Mouse (Mus musculus): ENCODE measurements at regions not wholly inside any gene's neighbourhood (a gene's known extent, or its start where the extent isn't known, plus 50 kb on each side); places are given as distances from the start of the nearest gene placed in this dataset.

GRCm38 (mm10) chr2:64860113-64860512 is 164.7 kb downstream of the Grb14 start:
- DNase-seq (ENCODE audit: low read depth, low spot score): no peak

DNA sequence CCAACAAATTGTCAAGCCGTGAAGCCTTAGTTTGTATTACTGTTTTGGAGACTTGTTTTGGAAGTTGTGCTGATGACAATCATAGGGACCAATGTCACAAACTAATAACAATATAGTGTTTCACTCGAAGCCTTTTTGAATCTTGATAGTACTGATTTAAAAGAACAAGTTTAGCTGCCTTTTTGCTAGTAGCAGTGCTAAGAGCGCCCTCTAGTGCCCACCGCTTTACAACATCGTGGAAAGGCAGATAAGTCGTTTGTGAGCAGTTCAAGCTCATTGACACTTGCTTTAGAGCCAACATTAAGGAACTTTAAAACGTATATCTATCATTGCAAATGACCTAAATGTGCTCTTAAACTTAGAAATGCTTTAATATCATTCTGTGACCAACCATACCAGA is 170.9 kb downstream of the Grb14 start:
- peak; percentile 69 for DNase-seq (ENCODE audit: low read depth, low spot score)

DNA sequence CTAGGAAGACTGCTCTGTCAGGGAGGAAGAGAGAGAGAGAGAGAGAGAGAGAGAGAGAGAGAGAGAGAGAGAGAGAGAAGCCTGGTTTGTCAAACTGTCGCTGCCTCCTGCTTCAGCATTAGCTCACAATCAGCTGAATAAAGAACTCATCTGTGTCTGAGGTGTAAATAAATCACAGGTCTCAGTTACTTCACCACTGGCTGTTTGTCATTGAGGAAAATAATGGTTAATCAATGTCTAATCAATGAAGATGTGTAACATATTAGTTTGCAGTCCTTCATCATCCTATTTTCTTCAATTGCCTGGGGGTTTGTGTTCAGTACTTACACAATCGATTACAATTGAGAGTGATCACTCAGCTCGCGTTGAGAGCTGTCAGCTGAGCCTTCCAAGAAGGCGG is 171.9 kb downstream of the Grb14 start:
- DNase-seq (ENCODE audit: low read depth, low spot score): no peak

DNA sequence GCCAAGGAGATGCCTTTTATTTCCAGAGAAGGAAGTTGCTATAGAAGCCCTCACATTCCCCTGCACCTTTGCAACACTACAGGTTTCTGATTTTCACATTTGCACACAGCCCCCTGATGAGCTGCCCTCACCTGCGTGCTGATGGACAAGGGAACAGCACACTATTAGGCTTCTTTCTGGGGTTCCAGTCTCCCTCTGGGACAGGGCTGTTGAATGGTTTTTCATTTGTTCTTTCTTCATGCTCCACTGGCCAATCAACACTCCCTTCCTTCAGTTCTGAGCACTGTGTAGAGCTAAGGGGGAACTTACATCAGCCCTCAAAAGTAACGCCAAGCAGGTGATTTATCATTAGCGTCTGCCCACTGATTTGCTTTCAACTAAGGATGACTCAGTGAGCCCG is 173.7 kb downstream of the Grb14 start:
- no peak for DNase-seq (ENCODE audit: low read depth, low spot score)

- no peak for DNase-seq (ENCODE audit: low read depth, low spot score)
Observed at GRCm38 (mm10) chr2:64850656-64851055, 174.1 kb downstream of the Grb14 start.

GRCm38 (mm10) chr2:64824494-64824893 is 200.3 kb downstream of the Grb14 start:
- peak; percentile 71 for DNase-seq (ENCODE audit: low read depth, low spot score)

GRCm38 (mm10) chr2:64823905-64824304 is 200.9 kb downstream of the Grb14 start:
- DNase-seq (ENCODE audit: low read depth, low spot score): no peak

DNA sequence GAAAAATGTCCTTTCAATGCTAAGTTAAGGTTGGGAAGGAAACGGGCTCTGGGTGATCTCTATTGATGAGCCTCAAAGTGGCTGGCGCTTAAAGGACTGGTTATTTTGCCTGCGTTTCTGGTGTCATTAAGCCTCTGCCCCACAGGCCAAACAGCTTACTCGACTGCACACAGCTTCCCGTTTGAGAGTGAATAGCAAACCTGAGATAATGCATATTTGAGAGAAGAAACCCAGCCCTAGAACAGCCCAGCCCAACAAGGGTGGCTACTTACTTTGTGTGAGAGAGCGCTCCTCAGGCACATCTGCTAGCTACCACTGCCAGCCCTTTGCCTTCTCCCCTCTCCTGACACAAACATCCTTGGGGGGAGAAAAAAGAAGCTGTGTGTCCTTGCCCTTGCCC is 201.7 kb downstream of the Grb14 start:
- no peak for DNase-seq (ENCODE audit: low read depth, low spot score)

GRCm38 (mm10) chr2:64818159-64818558 is 206.6 kb downstream of the Grb14 start:
- no peak for DNase-seq (ENCODE audit: low read depth, low spot score)

Data from ES-CJ7 (cell line).